Mouse (Mus musculus) adrenal gland, postnatal 14 days (tissue): ENCODE measurements around the gene Atp11c. TPM values are rescaled to one million over a fixed set of nuclear protein-coding genes. Genes with fewer than 3 reads are reported as not detected.

Experiments used
- DNase-seq: peaks from one replicate; pipeline ENCODE4 v3.0.0; 2021; ENCODE audit warnings: mixed read lengths
- long read RNA-seq, 2 experiments: library from polyadenylated mRNA; stranded (forward); transcript quantifications; one replicate each; pipeline ENCODE4 v2.0.0; 2021
- total RNA-seq: library from RNA; stranded (reverse); gene quantifications from 2 replicates; pipeline ENCODE4 v1.2.3, GENCODE M21; 2021

The Atp11c gene
- 20.7 and 26.2 TPM in 2 replicates for total RNA-seq
- long read RNA-seq, experiment 1, partial matches to known transcripts: 0 of 1 reads
- long read RNA-seq, experiment 1, other reads (novel, unspliced or antisense): 1 of 1 reads
- long read RNA-seq, experiment 2, full-length matches to known transcripts: 1 of 2 reads
- long read RNA-seq, experiment 2, partial matches to known transcripts: 0 of 2 reads
- long read RNA-seq, experiment 2, other reads (novel, unspliced or antisense): 1 of 2 reads

- no peak for DNase-seq
Observed at GRCm38 (mm10) chrX:60592598-60592997, at the start of gene Atp11c. Gene Atp11c (minus strand): TSS chrX:60592698.

GRCm38 (mm10) chrX:60609202-60609601, 16.7 kb upstream of the Atp11c start:
- no peak for DNase-seq

GRCm38 (mm10) chrX:60570539-60570938, 22.0 kb downstream of the Atp11c start:
- no peak for DNase-seq

- no peak for DNase-seq
Observed at GRCm38 (mm10) chrX:60569047-60569446, 23.5 kb downstream of the Atp11c start.

GRCm38 (mm10) chrX:60555242-60555641, 37.3 kb downstream of the Atp11c start:
- no peak for DNase-seq

GRCm38 (mm10) chrX:60547444-60548304, 44.8 kb downstream of the Atp11c start:
- DNase-seq: peak; percentile 57

- no peak for DNase-seq
Observed at GRCm38 (mm10) chrX:60547098-60547443, 45.4 kb downstream of the Atp11c start.

- no peak for DNase-seq
Observed at GRCm38 (mm10) chrX:60545906-60546305, 46.6 kb downstream of the Atp11c start.

GRCm38 (mm10) chrX:60545444-60545843, 47.1 kb downstream of the Atp11c start:
- DNase-seq: no peak

- DNase-seq: no peak
Observed at GRCm38 (mm10) chrX:60544098-60544497, 48.4 kb downstream of the Atp11c start.

GRCm38 (mm10) chrX:60542901-60543300, 49.6 kb downstream of the Atp11c start:
- DNase-seq: no peak

- DNase-seq: no peak
Observed at GRCm38 (mm10) chrX:60539149-60539548, 53.3 kb downstream of the Atp11c start, which contains the start of gene Gm7073. Gene Gm7073 (minus strand): TSS chrX:60539249.

GRCm38 (mm10) chrX:60503995-60504394, 88.5 kb downstream of the Atp11c start:
- peak; percentile 39 for DNase-seq

GRCm38 (mm10) chrX:60497750-60498149, 94.7 kb downstream of the Atp11c start:
- DNase-seq: no peak

GRCm38 (mm10) chrX:60495308-60495707, 97.2 kb downstream of the Atp11c start:
- no peak for DNase-seq

- peak; percentile 4 for DNase-seq
Observed at GRCm38 (mm10) chrX:60463786-60464185, 128.7 kb downstream of the Atp11c start.

- DNase-seq: no peak
Observed at GRCm38 (mm10) chrX:60414563-60415111, 177.9 kb downstream of the Atp11c start.

GRCm38 (mm10) chrX:60405681-60406080, 186.8 kb downstream of the Atp11c start:
- no peak for DNase-seq

GRCm38 (mm10) chrX:60404668-60405044, 187.8 kb downstream of the Atp11c start:
- DNase-seq: peak; percentile 93

- peak; percentile 84 for DNase-seq
Observed at GRCm38 (mm10) chrX:60403764-60404667, 188.5 kb downstream of the Atp11c start.

- DNase-seq: peak; percentile 36
Observed at GRCm38 (mm10) chrX:60403062-60403763, 189.3 kb downstream of the Atp11c start.

GRCm38 (mm10) chrX:60394292-60394691, 198.2 kb downstream of the Atp11c start:
- no peak for DNase-seq
